Mouse (Mus musculus): Measurements from ENCODE around the gene Dnajb11. TPM values are rescaled to one million over a fixed set of nuclear protein-coding genes. Genes with fewer than 3 reads are reported as not detected.
A peak's percentile ranks its signal among the peaks of the same experiment; 100 is the strongest.

Gene Dnajb11
- polyA plus RNA-seq, 1 experiment from 2014 or later = 102 TPM

DNA sequence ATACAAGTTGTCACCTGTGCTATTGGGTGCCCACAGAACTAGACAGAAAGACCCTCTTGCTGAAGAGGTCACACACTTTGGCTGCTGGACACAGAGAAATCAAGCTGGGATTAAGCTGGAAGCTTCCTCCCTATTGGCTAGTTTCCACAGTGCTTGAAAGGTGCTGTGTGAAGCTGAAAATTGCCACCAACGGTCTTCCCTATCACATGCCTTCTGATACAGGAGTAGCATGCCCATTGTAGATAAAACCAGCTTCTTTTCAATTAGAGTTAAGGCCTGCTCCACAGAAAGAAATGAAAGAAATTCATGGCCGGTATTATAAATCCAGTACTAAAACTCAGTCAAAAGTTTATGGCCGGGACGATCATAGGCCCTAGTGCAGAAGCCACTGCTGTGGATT, 4.9 kb upstream of the Dnajb11 start:
- Histone ChIP-seq H3K27me3 (no peaks in the 10 kb centered on the region), H3K9ac (no peak overlapping the region), H3K9me3 (no peaks in the 10 kb centered on the region), H3K4me2 (no peak overlapping the region), H3K4me1 (peaks cover 5% of the 10 kb centered on the region), H3K27ac (no peak overlapping the region), H3K4me3 (no peak overlapping the region), H3K36me3 (peaks cover 5% of the 10 kb centered on the region)
- ATAC-seq (ENCODE audit: insufficient number of reproducible peaks, insufficient read depth, low FRiP score, low TSS enrichment, low read depth) = no peak
- 94% methylated on average over 4 of the region's 4 CpGs for WGBS

- H3K4me1 ChIP-seq = peaks cover 13% of the 10 kb centered on the region
- peak overlapping the region; percentile 74 for H3K9ac ChIP-seq
- no peak for ATAC-seq (ENCODE audit: insufficient number of reproducible peaks, insufficient read depth, low FRiP score, low TSS enrichment, low read depth)
- no peaks in the 10 kb centered on the region for H3K9me3 ChIP-seq
- peak overlapping the region; percentile 99 for H3K4me3 ChIP-seq
- 0 out of 2 replicates have a peak overlapping the region, but pooled peaks have one; percentile 75 for H3K27ac ChIP-seq
- H3K4me2 ChIP-seq = peak overlapping the region; percentile 88
- H3K36me3 ChIP-seq = peaks cover 5% of the 10 kb centered on the region
- H3K27me3 ChIP-seq = no peaks in the 10 kb centered on the region
- 13% methylated on average over 9 of the region's 9 CpGs for WGBS
These were observed 872 bp upstream of the Dnajb11 start for GRCm38 (mm10) chr16:22856773-22857172.

DNA sequence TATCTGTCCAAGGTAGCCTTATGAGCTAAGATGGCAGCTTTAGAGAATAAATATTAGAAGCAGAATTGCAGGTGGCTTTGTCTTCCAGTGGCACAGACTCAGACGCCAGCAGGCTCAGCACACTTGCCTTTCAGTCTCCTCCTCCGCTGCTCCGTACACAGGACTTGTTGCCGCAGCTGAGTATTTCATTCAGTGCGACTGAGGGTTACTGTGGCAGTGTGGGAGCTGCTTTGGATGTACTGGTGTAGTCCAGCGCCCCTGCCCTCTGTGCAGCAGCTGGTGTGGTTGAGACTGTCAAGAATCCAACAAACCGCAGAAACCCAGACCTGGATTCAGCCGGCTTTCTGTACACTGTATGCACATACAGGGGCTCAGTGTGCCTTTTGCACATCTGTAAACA, 14.8 kb downstream of the Dnajb11 start:
- WGBS = 92% methylated on average over 8 of the region's 8 CpGs
- no peaks in the 10 kb centered on the region for H3K27me3 ChIP-seq
- H3K27ac ChIP-seq = no peak overlapping the region
- H3K4me3 ChIP-seq = no peak overlapping the region
- H3K4me1 ChIP-seq = no peaks in the 10 kb centered on the region
- no peak for ATAC-seq (ENCODE audit: insufficient number of reproducible peaks, insufficient read depth, low FRiP score, low TSS enrichment, low read depth)
- peaks cover 61% of the 10 kb centered on the region for H3K36me3 ChIP-seq
- H3K9ac ChIP-seq = no peak overlapping the region
- H3K9me3 ChIP-seq = no peaks in the 10 kb centered on the region
- H3K4me2 ChIP-seq = no peak overlapping the region

GRCm38 (mm10) chr16:22873369-22873768, 15.7 kb downstream of the Dnajb11 start:
- Histone ChIP-seq H3K27me3 (0 out of 2 replicates have a peak, but pooled peaks cover 3% of the 10 kb centered on the region), H3K27ac (no peak overlapping the region), H3K36me3 (peaks cover 53% of the 10 kb centered on the region), H3K4me2 (no peak overlapping the region), H3K9ac (no peak overlapping the region), H3K9me3 (no peaks in the 10 kb centered on the region), H3K4me3 (no peak overlapping the region), H3K4me1 (no peaks in the 10 kb centered on the region)
- no peak for ATAC-seq (ENCODE audit: insufficient number of reproducible peaks, insufficient read depth, low FRiP score, low TSS enrichment, low read depth)
- 78% methylated on average over 4 of the region's 4 CpGs for WGBS

GRCm38 (mm10) chr16:22876218-22877043, 18.8 kb downstream of the Dnajb11 start:
- Histone ChIP-seq H3K4me2 (no peak overlapping the region; the same call in 1 of the 2 replicates), H3K27me3 (peaks cover 19% of the 10 kb centered on the region), H3K4me3 (no peak overlapping the region), H3K36me3 (peaks cover 22% of the 10 kb centered on the region), H3K9ac (no peak overlapping the region), H3K4me1 (peaks cover 19% of the 10 kb centered on the region), H3K27ac (no peak overlapping the region), H3K9me3 (no peaks in the 10 kb centered on the region)
- no peak for ATAC-seq (ENCODE audit: insufficient number of reproducible peaks, insufficient read depth, low FRiP score, low TSS enrichment, low read depth)
- 27% methylated on average over 9 of the region's 9 CpGs for WGBS

DNA sequence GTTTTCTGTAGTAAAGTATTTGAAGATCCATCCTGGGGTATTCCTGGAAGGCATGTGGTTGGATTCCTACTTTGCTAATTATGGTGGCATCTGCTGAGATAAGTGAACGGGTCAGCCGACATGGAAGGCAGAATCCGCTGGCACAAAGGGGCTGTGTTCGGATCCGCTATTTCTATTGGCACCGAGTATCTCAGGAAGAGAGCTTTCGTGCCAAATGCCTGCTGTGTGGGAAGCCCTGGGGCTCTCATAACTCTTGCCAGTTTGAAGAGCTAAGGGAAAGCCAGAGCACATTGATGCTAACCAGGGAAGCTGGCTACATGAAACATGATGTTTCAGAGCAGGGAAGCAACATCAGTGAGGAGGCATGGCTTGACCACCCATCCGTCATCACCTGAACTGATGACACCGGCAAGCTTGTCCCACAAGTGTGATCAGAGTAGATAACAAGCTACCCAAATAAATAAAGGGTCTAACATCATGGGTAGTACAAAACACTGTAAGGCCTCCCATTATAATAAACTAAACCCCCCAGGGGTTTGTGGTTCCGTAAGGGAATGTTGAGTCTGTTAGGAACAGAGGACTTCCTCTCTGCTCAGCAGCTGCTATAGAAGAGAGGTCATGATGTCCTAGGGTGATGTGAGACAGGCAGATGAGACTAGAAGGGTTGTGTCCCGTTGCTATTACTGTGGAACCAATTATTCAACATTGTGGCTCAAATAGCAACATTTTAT, 20.2 kb downstream of the Dnajb11 start:
- Histone ChIP-seq H3K27ac (no peak overlapping the region), H3K9me3 (no peaks in the 10 kb centered on the region), H3K4me3 (no peak overlapping the region), H3K4me2 (no peak overlapping the region), H3K27me3 (peaks cover 26% of the 10 kb centered on the region), H3K9ac (no peak overlapping the region), H3K4me1 (peaks cover 26% of the 10 kb centered on the region), H3K36me3 (peaks cover 8% of the 10 kb centered on the region)
- ATAC-seq (ENCODE audit: insufficient number of reproducible peaks, insufficient read depth, low FRiP score, low TSS enrichment, low read depth) = no peak
- 70% methylated on average over 11 of the region's 11 CpGs for WGBS

- 77% methylated on average over 7 of the region's 7 CpGs for WGBS
- ATAC-seq (ENCODE audit: insufficient number of reproducible peaks, insufficient read depth, low FRiP score, low TSS enrichment, low read depth) = no peak
These were observed 21.1 kb downstream of the Dnajb11 start for GRCm38 (mm10) chr16:22878716-22879115.

DNA sequence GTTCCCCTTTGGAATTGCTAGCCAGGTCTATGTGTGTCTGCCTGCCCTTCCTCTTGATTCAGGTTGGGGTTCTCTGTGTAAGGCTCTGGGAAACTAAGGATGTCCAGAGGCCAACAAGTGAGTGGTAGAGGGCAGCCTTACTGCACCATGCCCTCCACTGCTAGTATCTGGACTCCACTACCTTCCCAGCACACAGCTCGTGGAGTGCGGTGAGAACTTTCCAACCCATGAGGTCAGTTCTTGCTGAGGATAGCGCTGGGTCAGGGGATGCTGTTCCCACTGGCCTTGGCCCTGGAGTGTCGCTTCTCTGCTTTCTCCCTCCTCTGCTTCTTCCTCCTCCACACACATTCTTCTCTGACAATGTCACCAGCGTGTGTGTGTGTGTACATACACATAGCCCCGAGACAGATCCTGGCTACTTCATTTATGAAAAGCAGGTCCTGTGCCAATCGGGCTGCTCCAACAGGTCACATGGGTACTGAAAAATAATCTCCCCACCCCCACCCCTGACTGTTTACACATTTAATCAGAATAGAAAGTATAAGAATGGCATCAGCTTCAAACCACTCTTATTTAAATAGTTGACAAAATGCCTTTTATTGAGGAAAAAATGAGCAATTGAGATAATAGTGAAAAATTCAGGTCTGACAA, 22.4 kb downstream of the Dnajb11 start:
- H3K36me3 ChIP-seq = no peaks in the 10 kb centered on the region
- H3K9ac ChIP-seq = no peak overlapping the region
- peaks cover 26% of the 10 kb centered on the region for H3K27me3 ChIP-seq
- H3K4me2 ChIP-seq = no peak overlapping the region
- H3K4me1 ChIP-seq = peaks cover 26% of the 10 kb centered on the region
- 45% methylated on average over 7 of the region's 7 CpGs for WGBS
- no peaks in the 10 kb centered on the region for H3K9me3 ChIP-seq
- ATAC-seq (ENCODE audit: insufficient number of reproducible peaks, insufficient read depth, low FRiP score, low TSS enrichment, low read depth) = no peak
- no peak overlapping the region for H3K27ac ChIP-seq
- H3K4me3 ChIP-seq = no peak overlapping the region

More at GRCm38 (mm10) chr16:22878716-22879115, 21.1 kb downstream of the Dnajb11 start:
- Histone ChIP-seq H3K4me2 (no peak overlapping the region), H3K9ac (no peak overlapping the region), H3K27me3 (peaks cover 26% of the 10 kb centered on the region), H3K27ac (no peak overlapping the region), H3K36me3 (no peaks in the 10 kb centered on the region), H3K9me3 (no peaks in the 10 kb centered on the region), H3K4me3 (no peak overlapping the region), H3K4me1 (peaks cover 26% of the 10 kb centered on the region)

DNA sequence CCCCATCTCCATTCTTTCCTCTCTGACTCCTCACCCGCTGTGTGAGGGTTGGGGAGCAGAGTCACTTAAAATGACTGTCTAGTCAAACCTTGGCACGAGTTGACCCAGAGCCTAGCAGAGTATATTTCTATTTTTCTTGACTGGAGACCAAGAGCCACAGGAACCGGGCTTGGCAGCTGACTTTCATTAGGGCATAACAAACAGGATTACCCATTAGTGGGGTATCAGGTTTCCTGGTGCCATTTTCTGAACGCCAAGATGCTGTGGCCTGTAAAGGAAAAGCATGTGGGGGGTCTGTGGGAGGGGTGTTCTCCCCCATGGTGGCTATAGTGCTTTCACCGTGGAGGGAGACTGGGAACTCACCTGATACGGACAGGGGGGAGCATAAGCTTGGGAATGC, 23.3 kb downstream of the Dnajb11 start:
- H3K4me1 ChIP-seq = peaks cover 26% of the 10 kb centered on the region
- no peaks in the 10 kb centered on the region for H3K36me3 ChIP-seq
- H3K4me2 ChIP-seq = peak overlapping the region; percentile 37
- H3K9me3 ChIP-seq = no peaks in the 10 kb centered on the region
- peaks cover 26% of the 10 kb centered on the region for H3K27me3 ChIP-seq
- 0 out of 2 replicates have a peak, but pooled peaks have one; percentile 10 for ATAC-seq (ENCODE audit: insufficient number of reproducible peaks, insufficient read depth, low FRiP score, low TSS enrichment, low read depth)
- H3K4me3 ChIP-seq = no peak overlapping the region
- no peak overlapping the region for H3K9ac ChIP-seq
- peak overlapping the region; percentile 29; the same call in 1 of the 2 replicates for H3K27ac ChIP-seq
- WGBS = 2% methylated on average over 6 of the region's 6 CpGs

- Histone ChIP-seq H3K27me3 (peaks cover 26% of the 10 kb centered on the region), H3K4me2 (peak overlapping the region; percentile 37; the same call in 1 of the 2 replicates), H3K36me3 (no peaks in the 10 kb centered on the region), H3K9ac (no peak overlapping the region), H3K9me3 (no peaks in the 10 kb centered on the region), H3K4me3 (no peak overlapping the region), H3K27ac (no peak overlapping the region), H3K4me1 (peaks cover 26% of the 10 kb centered on the region)
- ATAC-seq (ENCODE audit: insufficient number of reproducible peaks, insufficient read depth, low FRiP score, low TSS enrichment, low read depth) = no peak
- 44% methylated on average over 4 of the region's 4 CpGs for WGBS
These were observed 23.8 kb downstream of the Dnajb11 start for GRCm38 (mm10) chr16:22881487-22881886.

- H3K27me3 ChIP-seq = peaks cover 22% of the 10 kb centered on the region
- H3K4me3 ChIP-seq = no peak overlapping the region
- no peaks in the 10 kb centered on the region for H3K9me3 ChIP-seq
- ATAC-seq (ENCODE audit: insufficient number of reproducible peaks, insufficient read depth, low FRiP score, low TSS enrichment, low read depth) = no peak
- no peak overlapping the region for H3K27ac ChIP-seq
- H3K4me2 ChIP-seq = no peak overlapping the region
- 77% methylated on average over 5 of the region's 5 CpGs for WGBS
- no peak overlapping the region for H3K9ac ChIP-seq
- H3K36me3 ChIP-seq = no peaks in the 10 kb centered on the region
- H3K4me1 ChIP-seq = peaks cover 26% of the 10 kb centered on the region
These were observed 25.8 kb downstream of the Dnajb11 start for GRCm38 (mm10) chr16:22883441-22883840.
